Mouse (Mus musculus): Measurements from ENCODE around the gene Msrb1.
A peak's percentile ranks its signal among the peaks of the same experiment; 100 is the strongest.
"Not testable (repeated sequence)": the region's sequence is repeated elsewhere in the genome, so short reads cannot be mapped to it uniquely, and the experiment has no call there.

The Msrb1 gene

GRCm38 (mm10) chr17:24720616-24721015, 15.8 kb upstream of the Msrb1 start:
- not testable (repeated sequence) for DNase-seq

- not testable (repeated sequence) for DNase-seq
Measured at GRCm38 (mm10) chr17:24721383-24721955, 15.0 kb upstream of the Msrb1 start.

- no peak for DNase-seq
Measured at GRCm38 (mm10) chr17:24722220-24722924, 14.1 kb upstream of the Msrb1 start.

GRCm38 (mm10) chr17:24723122-24723880, 13.1 kb upstream of the Msrb1 start:
- no peak for DNase-seq

GRCm38 (mm10) chr17:24723881-24724180, 12.6 kb upstream of the Msrb1 start:
- DNase-seq, result peak; percentile 26

GRCm38 (mm10) chr17:24724184-24724583, 12.3 kb upstream of the Msrb1 start, which contains the start of gene Ndufb10:
Gene Ndufb10 (minus strand): TSS chr17:24724478.
- peak; percentile 99 for DNase-seq

GRCm38 (mm10) chr17:24725637-24726390, 10.6 kb upstream of the Msrb1 start:
- no peak for DNase-seq

GRCm38 (mm10) chr17:24727618-24728017, 8.8 kb upstream of the Msrb1 start, which contains the start of gene Rpl3l:
Gene Rpl3l (plus strand): TSS chr17:24727820.
- DNase-seq, result no peak

GRCm38 (mm10) chr17:24728184-24728583, 8.3 kb upstream of the Msrb1 start:
- DNase-seq, result no peak

GRCm38 (mm10) chr17:24729067-24729466, 7.4 kb upstream of the Msrb1 start:
- DNase-seq, result no peak

- no peak for DNase-seq
Measured at GRCm38 (mm10) chr17:24730787-24731186, 5.7 kb upstream of the Msrb1 start.

- no peak for DNase-seq
Measured at GRCm38 (mm10) chr17:24732233-24732935, 4.1 kb upstream of the Msrb1 start.

- DNase-seq, result no peak
Measured at GRCm38 (mm10) chr17:24733434-24734050, 2.9 kb upstream of the Msrb1 start.

GRCm38 (mm10) chr17:24734513-24734912, 1.9 kb upstream of the Msrb1 start:
- DNase-seq, result no peak

- DNase-seq, result no peak
Measured at GRCm38 (mm10) chr17:24735446-24735845, 996 bp upstream of the Msrb1 start.

- DNase-seq, result no peak
Measured at GRCm38 (mm10) chr17:24737135-24737810, 831 bp downstream of the Msrb1 start.

- no peak for DNase-seq
Measured at GRCm38 (mm10) chr17:24738238-24738637, 1.8 kb downstream of the Msrb1 start.

GRCm38 (mm10) chr17:24739926-24740325, 3.5 kb downstream of the Msrb1 start:
- no peak for DNase-seq

GRCm38 (mm10) chr17:24742307-24742706, 5.9 kb downstream of the Msrb1 start:
- no peak for DNase-seq

- no peak for DNase-seq
Measured at GRCm38 (mm10) chr17:24743896-24744295, 7.5 kb downstream of the Msrb1 start.

- DNase-seq, result no peak
Measured at GRCm38 (mm10) chr17:24744381-24744780, 7.9 kb downstream of the Msrb1 start.

Data from right cerebral cortex, postnatal 4 days (tissue).